Mouse (Mus musculus) MEL-GATA-1-ER (cell line): ENCODE results near the gene Lpcat3.
"Not testable (repeated sequence)": the region's sequence is repeated elsewhere in the genome, so short reads cannot be mapped to it uniquely, and the experiment has no call there.

Experiments used
- DNase-seq: peaks from one replicate; pipeline ENCODE4 v3.0.0-alpha.2; 2012; ENCODE audit warnings: low read depth; ENCODE audit errors: extremely low read depth

The Lpcat3 gene

DNA sequence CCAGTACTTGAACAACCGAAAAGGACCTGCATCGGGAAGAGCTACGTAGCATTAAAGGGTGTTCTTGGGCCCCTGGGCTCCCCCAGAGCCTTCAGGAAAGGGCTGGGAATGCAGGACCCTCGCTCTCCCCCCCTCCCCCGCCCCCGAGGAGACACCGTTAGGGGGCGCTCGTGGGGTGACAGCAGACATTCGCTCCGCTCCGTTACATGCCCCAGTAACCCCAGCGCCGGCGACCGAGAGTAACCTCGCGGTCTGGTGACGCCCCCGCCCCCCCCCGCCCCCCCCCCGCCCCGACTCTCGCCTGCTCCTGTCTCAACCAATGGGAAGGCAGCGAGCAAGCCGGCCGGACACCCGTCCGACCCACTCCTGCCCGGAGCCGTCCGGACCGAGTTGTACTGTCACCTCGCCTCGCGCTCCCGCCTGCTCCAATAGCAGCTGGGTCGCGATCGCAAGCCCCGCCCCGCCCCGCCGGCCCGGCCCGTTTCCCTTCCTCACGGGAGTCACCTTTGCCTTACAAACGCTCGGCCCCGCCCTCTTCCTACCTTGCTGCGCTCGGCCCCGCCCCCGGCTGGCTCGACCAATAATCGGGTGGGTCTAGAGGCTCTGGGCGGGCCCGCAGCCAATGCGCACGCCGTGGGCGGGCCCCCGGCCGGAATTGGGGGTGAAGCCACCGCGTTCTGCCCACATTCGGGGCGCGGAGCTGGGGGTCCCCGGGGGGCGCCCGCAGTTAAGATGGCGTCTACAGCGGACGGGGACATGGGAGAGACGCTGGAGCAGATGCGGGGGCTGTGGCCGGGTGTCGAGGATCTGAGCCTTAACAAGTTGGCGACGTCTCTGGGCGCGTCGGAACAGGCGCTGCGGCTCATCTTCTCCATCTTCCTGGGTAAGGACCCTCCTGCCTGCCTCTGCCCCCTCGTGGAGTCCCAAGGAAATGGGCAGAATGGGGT lies at the start of gene Lpcat3:
Gene Lpcat3, plus strand, starts transcription at position 551 of the 947 bp plus-strand sequence.
- DNase-seq: peak; percentile 89

DNA sequence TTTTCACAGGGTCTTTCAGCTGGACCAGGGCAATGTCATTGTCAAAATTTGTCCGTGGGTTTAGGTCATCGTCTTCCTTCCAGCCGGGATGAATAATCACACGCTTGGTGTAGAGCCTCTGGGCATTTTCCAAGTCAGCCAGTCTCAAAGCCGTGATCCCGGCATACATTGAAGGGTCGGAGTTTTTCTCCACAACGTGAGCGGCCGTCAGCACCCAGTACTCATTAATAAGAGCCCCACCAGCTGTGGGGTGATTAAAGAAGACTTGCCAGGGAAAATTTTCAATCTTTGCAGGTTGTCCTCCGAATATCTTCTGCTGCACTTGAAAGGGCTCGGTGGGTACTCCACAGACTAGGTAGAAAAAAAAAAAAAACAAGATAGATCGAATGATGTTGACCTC lies 37.2 kb upstream of the Lpcat3 start:
- no peak for DNase-seq

GRCm38 (mm10) chr6:124626184-124626583 lies 36.6 kb upstream of the Lpcat3 start:
- not testable (repeated sequence) for DNase-seq

- peak; percentile 64 for DNase-seq
These were observed 32.1 kb upstream of the Lpcat3 start for GRCm38 (mm10) chr6:124630763-124631162.

- DNase-seq: not testable (repeated sequence)
These were observed 26.8 kb upstream of the Lpcat3 start, which contains the start of gene C1s2 for GRCm38 (mm10) chr6:124635985-124636384. Gene C1s2 (minus strand): TSS chr6:124636085.

DNA sequence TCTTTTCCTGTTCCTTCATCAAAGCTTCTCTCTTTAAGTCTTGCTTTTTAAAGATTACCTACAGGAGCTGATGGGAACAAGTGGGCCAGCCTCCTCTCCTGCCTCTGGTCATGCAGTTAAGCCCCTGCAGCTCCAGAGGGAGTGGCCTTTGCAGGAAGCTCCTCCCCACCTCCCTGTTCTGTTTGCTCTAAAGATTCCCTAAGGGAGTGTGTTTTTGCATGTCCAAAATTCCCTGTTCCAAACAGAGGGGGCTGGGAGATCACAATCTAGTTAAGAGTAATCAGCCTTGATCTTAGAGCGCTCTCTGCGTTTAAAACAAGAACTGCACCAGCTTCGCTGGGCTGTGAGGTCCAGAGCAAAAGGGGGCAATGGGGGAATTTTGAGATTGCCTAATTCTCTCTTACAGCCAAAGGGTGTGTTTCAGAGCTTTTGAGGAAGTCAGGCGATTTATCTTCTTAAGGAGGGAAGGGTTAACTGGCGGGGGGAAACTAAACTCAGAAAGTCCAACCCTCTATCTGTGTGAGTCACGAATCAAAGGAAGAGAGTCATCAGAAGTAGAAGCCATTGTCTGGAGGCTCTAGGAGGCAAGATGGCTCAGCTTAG lies 25.9 kb upstream of the Lpcat3 start:
- peak; percentile 85 for DNase-seq

DNA sequence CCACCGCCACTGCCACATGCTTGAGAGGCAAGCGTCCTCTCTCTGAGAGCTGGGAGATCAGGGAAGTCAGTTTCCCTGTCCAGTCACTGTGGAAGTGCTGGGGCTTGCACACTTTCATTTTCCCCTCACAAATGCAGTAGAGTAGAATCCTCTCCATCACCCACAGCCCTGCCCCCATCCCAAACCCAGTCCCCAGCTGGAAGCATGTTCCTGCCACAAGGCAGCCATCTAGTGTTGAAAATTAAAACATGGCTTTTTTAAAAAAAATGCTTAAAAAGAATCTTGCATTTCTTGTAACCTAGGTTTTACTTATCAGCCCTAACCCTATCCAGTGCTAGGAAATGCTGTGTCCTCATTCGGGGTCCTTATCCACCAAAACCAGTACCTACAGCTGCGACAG lies 22.8 kb upstream of the Lpcat3 start:
- DNase-seq: no peak

- peak; percentile 52 for DNase-seq
These were observed 21.8 kb upstream of the Lpcat3 start for GRCm38 (mm10) chr6:124640997-124641396.

- peak; percentile 50 for DNase-seq
These were observed 16.4 kb upstream of the Lpcat3 start for GRCm38 (mm10) chr6:124646394-124646793.

DNA sequence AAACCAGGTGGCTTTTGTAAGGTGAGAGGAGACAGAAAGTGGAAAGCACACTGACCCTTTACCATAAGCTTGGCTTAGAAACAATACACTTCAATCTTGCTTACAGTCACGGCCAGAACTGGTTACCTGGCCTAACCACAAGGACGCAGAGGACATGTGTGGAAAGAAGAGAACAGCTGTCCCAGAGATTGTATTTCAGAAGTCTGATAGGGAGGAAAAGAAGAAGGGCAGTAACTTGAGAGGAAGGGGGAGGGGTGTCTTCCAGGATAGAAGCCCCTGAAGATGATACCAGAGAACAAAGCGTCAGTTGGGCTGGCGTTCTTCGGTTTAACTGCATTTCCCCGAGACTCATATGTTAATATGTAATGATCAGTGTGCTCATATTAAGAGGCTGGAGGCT lies 6.9 kb upstream of the Lpcat3 start:
- DNase-seq: no peak

- no peak for DNase-seq
These were observed 4.8 kb upstream of the Lpcat3 start for GRCm38 (mm10) chr6:124658067-124658466.

- DNase-seq: no peak
These were observed 1.5 kb upstream of the Lpcat3 start for GRCm38 (mm10) chr6:124661156-124661806.

DNA sequence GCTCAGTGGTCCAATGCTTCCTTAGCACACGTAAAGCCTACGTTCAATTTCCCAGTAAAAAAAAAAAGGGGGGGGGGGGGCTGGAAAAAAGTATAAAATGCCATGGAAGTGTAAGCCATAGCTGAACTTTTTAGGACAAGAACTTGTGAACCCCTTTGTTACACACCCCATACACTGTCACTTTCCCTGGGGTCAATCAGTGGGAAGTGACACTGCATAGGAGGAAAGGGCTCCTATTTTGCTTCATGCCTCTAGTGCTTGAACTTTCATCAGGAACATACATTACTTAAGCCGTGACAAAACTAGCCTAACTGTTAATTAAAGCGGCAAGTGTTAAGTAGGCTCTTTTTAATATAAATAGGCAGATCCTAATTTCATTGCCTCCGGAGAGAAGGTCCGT lies 832 bp upstream of the Lpcat3 start:
- no peak for DNase-seq

DNA sequence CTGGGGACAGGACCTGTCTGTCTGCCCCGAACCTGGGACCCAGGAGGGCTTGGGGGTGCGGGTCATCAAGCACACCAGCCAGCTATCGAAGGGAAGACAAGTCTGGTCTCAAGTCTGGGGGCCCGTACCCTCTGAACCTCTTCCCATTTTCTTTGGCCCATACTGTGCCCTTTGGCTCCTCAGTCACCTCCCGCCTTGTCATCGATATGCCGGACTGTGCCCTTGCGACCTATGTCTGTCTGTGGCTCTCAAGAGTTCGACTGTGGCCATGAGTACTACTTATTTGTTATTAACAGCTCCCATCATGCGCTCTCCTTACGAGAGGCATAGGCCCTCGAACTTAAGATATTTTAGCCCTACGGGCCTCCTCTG lies 583 bp downstream of the Lpcat3 start:
- DNase-seq: no peak

GRCm38 (mm10) chr6:124664256-124664655 lies 1.4 kb downstream of the Lpcat3 start:
- DNase-seq: no peak

DNA sequence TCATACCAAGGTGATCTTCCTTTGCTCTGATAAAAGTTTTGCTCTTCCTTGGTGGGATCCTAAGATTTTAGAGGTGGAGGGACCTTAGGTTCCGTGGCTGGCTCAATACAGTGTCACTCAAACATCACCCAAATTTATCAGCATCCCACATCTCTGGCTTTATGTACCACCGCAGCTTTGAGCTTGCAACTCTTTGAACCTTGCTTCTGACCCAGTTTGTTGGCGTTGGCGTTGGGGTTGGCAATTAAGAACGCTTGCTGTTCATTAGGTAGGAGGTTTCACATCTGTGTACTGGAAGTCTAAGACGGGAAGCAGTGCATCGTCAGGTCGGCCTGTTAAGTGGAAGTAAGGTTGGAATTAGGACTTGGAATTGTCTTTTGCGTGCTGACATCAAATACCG lies 2.2 kb downstream of the Lpcat3 start:
- no peak for DNase-seq

DNA sequence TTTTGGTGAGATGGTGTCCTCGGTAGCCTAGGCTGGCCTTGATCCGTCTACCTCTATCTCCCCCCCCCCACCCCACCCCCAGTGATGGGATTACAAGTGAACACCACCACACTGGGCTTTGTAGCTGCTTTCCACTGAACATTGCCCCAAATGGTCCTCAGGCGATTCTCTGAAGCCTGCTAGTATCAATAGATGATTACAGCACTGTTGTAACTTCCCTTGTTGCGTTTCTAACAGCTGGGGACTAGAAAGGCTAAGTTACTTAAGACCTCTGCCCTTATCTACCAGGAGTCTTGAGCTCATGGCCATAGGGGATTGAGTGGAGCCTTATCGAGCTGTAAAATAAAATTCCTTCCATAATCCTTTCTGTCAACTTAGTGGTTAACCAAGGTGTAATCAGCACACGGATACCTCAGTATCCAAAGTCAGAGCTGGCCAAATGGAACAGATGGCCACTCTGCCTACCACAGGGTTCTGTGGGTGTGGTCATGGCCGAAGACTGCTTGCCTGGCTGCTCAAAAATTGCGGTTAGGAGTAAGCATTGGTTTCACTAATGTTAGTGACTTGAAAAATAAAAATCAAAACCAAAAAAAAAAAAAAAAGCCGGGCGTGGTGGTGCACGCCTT lies 6.5 kb downstream of the Lpcat3 start:
- no peak for DNase-seq

DNA sequence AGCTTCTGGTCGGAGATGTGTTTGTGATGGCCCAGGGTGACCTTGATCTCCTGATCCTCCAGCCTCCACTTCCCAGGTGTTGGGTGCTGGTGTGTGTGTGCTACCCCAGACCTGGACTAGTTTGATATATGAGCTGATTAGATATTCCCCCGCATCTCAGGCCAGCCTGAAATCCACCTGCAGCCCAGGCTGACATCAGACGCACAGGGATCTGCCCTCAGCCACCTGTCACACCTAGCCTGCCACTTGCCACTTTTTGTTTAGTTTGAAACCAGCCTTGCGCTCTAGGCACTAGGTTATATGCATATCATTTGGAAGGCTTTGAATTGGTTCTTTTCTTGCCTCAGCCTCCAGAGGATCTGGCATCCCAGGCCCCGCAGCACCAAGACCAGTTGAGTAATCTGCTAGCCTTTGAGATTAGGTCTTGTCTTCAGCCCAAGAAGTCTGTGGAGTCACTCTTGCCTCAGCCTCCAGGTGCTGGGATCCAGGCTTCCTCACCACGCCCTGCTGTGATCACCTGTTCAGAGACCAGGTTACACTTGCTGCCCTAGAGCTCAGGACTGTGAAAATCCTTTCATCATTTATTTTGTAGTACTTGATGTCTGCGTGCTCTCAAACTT lies 7.6 kb downstream of the Lpcat3 start:
- no peak for DNase-seq

- no peak for DNase-seq
These were observed 9.3 kb downstream of the Lpcat3 start for GRCm38 (mm10) chr6:124672100-124672499.

- DNase-seq: no peak
These were observed 10.8 kb downstream of the Lpcat3 start for GRCm38 (mm10) chr6:124673619-124674018.

DNA sequence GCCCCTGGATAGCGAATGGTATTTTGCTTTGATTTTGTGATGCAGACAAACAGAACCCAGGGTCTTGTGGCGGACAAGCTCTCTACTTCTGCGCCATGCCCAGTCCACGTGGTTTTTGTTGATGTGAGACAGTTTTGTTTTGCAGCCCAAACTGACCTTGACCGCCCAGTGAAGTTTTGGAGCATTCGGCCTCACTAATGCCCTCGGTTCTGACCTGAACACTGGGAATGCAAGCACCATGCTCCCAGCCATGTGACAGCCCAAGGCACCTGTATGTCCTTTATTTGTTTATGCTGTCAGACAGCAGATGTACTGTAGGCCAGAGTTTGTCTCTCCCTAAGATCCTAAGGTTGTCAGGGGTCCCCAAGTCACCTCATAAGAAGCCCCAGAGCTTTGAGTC lies 11.8 kb downstream of the Lpcat3 start:
- DNase-seq: no peak
